Mouse (Mus musculus) embryo, embryonic 10.5 days (tissue): ENCODE results near the gene Stat5b.

Source experiments
- DNase-seq: peaks from one replicate; pipeline ENCODE4 v3.0.0-alpha.2; 2015; ENCODE audit warnings: low spot score

Stat5b gene

DNA sequence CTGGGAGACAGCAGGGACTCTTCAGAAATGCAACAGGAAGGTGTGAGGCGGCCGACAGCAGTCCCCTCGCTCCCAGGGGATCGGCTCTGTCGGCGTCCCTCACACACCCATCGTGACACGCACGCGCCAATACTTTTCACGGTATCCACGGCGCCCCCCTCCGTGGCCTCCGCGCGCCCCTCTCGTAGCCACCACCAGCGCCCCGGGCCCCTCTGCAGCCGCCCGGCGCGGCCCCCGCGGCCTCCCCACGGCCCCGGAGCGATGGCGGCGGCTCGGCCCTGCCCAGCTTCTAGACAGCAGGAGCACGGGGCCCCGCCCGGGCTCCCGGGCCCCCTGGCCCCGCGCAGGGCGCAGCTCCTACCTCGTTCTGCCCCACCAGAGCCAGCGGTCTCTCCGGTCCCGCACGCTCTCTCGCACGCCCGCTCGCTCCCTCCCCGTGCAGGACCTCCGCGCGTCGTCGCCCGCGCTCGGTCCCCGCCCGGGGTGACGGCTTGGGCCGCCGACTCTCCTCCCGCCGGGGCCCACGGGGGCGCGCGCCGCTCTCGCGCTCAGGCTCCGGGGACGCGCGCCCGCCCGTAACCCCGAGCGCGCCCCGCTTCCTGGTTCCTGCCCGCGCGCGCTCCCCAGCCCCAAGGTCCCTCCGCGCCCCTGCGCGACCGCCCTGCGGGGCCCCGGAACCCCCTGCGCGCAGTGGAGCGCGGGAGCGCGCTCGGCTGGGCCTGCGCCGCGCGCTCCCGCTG, at the start of gene Stat5b:
Stat5b (minus strand) TSS at position 687 of the 740 bp plus-strand sequence.
- DNase-seq = peak; percentile 80

DNA sequence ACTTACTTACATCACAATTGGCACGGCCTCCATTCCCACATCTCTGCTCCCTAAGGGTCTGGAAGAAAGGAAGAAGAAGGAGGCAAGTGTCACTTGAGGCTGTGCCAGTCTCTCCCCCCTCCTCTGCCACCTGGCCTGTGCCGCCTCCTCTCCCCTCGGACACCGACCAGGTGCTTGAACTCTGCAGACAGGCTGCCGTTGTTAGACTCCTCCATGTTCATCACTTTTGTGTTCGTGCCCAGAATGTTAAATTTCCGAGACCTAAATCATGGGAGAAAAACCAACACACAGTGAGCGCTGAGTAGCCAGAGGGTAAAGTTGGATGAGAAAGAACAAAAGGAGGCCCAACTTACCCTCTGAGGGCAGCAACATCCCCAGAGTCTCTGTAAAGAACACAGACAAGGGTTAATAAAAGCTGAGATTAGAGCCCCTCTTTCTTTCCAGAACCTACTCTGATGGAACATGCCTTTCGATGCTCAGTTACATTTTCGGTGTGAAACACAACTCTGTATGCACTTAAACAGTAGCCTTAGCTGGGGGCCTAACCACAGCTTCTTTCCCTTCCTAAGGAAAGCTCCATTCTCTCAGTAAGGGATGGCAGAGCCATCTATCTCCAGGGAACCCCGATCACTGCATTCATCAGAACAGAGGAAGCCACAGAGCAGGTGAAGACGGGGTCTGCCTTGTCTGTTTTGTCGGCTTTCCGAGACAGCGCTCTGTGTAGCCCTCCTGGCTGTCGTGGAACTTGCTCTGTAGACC, 48.1 kb upstream of the Stat5b start:
- DNase-seq = no peak

DNA sequence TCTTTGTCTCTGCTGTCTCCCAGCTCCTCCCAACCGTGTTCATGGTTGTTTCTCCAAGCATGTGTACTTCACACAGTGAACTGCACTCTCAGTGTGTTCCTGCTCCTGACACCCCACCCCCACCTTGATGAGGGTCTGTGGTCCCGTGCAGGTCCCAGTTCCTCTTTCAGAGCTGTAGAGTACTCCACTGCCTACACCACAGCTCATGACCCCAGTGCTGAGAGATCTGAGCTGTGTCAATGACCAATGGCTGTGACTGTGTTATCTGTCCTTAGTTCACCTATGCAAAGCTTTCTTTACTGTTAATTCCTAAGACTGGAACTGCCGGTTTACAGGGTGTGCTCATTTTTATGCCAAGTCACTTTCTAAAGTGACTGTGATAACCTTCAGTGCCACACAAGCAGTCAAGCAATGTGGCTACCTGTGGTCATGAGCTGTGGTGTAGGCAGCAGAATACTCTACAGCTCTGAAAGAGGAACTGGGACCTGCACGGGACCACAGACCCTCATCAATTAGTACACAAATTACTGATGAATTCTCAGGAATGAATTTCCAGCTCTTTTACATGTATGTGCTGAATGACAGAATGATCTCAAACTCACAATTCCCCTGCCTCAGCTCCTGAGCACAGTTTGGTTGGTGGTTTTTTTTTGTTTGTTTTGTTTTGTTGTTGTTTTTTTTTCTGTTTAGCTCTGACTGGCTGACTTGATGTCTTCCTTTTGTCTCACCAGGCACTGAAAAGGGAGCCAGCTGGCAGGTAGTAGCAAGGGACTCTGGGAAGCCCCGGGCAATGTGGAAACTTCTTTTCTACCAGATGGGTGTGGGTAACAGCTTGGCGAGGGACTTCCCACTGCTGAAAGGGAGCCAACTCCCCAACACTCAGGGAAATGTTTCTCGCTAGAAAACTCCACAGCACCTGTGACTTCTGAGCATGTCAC, 47.0 kb upstream of the Stat5b start:
- DNase-seq = no peak

DNA sequence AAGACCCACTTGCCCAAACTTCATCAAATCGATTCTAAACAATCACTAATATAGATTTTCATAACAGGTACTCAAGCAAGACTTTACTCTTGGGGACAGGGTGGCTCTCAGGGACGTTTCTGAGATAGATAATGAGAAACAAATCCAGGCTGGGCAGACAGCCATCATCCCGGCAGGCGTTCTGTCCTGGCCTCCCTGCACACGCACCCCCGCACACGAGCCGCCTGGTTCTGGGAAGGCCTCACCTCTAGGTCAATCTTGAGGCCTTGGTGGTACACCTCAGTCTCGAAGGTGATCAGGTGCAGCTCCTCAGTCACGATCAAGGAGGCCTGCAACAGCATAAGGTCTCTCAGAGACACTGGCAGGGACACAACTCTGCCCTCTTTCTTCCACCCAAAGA, 45.6 kb upstream of the Stat5b start:
- DNase-seq = no peak

DNA sequence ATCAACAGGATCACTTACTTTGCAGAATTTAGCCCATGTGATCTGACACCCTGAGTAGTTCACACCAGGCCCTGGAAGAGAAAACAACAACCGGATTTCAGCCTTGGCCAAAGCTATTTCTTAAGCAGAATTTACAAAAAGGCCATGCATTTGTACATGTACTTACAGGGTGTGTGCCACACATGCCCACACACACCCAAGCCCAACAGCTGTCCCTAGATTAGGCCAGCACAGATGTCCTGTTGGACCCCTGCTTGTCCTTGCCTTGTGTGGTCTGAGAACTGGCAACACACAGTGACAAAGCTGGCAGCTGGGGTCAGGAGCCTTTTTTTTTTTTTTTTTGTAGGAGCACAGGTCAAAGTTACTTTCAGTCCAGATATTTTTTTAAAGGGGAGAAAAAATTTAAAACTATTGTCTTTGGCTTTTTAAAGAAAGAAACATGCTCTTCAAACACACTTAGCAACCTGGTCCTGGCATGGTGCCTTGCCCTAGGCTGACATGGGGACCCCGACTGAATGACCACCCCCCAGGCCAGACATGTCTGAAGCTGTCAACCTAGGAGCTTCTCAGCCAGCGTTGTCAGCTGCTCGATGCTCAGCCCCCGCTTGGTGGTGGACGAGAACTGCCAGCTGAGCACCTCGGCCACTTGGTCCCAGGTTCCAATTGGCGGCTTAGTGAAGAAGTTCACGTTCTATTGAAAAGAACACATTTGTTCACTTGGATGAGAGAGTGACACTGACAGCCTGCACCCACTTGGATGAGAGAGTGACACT, 43.8 kb upstream of the Stat5b start:
- DNase-seq = no peak

DNA sequence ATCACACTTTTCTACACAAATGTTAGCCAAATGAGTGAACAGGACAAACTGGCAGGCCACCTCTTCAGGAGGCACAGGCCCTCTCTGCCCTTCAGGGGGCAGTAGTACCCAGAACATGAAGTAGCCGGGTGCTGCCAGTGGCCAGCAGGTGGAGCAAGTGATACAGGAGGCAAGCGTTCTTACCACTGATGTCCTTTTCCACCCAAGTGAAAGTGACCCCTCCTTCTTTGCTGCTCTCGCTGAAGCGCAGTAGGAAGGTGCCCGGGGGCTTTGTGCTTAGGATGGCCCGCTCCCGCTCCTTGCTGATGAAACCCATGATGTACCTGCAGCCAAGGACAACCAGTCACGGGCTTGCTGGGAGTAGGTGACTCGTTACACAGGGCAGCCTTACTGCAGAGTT, 43.0 kb upstream of the Stat5b start:
- peak; percentile 93 for DNase-seq

DNA sequence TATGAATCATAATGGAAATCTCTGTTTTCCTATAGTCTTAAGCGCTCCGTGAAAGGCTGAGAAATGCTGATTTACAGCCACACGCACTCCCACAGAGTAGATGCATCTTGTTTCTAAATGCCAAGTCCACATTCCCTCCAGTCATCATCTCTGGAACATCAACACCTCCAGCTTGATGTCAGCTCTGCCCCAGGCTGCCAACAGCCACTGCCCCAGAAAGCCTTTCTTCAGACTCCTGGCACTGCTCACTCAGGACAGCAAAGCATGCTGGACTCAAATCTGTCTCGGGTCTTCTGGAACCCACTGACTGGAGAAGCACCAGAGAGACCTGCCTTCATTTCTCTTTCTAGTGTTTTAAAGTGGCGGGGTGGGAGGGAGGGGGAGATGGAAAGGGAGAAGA, 41.9 kb upstream of the Stat5b start:
- DNase-seq = no peak

DNA sequence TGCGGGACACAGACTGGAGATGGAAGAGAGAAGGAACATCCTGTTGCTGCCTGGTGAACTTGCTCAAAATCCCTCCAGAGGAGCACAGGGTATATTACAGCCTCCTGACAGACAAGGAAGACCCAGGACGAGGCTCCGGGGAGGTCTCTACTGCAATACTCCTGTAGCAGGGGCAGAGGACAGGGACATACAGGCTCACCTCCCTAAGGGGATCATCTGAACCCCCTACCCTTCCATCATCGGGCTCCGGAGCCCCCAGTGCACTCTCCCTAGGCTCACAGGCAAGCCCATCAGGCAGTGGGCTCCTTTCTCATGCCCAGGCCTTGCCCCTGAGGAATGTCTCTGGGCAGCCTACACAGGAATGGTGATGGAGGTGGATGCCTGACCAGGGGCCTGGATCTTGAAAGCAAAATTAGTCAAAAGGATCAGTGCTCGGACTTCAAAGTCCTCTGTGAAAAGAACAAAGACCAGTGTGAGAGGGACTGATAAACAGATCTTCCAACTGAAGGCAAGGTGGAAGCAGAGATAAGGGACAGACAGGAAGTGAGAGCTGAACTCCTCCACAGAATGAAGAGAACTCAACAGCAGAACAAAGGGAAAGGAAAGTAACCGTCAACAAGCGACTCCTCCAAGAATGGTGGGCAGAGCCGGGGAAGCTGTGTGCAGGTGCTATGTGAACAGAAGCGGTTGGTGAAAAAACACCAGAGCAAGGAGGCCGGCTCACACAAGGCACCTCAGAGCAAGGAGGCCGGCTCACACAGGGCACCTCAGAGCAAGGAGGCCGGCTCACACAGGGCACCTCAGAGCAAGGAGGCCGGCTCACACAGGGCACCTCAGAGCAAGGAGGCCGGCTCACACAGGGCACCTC, 41.0 kb upstream of the Stat5b start:
- peak; percentile 21 for DNase-seq

DNA sequence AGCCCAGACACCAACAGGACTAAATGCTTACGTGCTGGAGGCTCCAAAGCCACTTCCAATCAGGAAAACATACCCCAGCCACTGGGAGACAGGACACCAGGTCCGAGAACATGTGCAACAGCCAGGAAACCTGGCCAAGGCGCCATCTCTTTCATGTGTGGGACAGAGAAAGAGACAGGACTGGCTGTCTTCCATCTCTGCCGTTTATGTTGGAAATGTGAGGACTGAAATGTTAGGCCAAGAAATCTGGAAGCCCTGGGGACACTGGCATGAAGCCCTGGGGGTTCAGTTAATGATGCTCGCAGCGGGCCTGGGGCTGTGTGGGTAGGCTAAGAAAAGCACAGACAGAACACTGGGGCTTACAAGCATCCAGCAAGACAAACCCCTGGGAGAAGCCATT, 40.0 kb upstream of the Stat5b start:
- no peak for DNase-seq

DNA sequence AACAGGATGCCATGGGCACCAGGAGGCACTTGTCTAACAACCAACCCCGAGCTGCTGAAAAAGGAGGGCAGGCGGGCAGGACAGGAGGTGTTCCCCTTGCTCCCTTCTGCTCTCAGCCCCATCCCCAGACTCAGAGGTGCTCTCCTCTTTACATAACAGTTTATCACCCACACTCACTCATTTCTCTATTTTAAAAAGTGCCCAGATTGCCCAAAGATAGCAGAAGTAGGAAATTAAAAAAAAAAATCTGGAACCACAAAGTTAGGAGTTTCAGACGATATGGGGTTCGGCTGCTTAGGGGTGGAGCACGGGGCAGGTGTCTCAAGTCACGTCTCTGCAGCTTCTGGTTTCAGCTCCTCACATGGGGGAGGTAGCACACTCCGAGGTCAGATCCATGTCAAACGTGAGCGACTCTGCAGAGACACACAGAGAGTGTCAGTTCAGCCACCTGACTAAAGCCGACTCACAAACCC, 37.9 kb upstream of the Stat5b start:
- no peak for DNase-seq

DNA sequence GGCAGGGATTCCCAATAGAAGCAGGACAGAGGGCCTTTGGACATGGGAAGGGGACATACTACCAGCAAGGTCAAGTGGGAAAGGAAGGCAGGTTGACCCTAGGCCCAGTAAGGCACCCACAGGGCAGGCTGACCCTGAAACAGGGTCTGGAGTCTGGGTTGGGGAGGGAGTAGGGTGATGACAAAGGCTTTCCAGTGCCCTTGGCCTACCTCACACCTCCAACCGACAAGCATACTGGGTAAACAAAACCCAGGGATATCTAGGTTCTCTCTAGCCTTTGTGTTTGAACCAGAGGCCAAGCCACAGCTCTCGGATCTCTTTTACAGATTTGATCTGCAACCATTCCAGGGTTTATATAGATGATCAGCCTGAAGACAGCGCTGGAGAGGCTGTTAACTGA, 37.2 kb upstream of the Stat5b start:
- DNase-seq = no peak

DNA sequence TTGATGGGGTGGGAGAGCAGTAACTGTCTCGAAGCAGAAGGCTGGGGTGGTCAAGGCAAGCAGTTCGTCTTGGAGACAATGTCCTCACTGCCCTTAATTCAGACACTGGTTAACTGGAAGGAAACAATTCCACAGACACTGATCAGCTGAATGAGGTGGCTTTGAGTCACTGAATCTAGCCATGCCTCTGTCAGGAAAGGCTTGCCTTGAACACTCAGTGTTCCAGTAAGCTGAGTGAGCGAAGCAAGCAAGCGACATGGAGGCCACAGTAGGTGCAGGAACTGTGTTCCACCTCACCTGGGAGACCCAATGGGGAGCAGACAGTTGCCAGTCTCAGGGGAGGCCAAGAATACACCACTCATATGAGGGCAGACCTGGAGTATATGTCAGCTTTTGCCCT, 36.7 kb upstream of the Stat5b start:
- DNase-seq = no peak

DNA sequence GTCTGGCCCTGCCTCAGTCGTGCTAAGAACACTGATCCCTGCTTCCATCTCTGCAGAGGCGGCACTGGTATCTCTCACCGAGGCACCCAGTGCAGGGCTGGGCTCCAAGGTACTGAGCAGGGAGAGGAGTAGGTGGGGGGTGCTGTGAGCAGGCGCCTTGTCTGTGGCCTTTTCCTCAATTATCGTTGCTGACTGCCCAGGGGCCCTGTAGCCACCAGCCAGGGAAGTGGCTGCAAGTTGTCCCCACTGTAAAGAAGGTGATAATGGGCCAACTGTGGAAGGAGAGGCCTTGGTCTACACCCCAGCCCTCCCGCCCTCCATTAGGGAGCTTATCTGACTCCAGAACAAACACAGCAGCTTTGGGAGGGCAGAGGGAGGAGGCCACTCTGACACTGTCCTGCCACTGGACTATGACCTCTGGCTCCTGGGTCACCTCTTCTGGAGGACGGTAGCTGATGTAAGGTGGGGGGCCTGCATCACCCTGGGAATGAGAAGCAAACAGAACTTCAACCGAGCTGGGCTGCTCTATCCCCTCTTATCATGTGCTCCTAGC, 35.7 kb upstream of the Stat5b start:
- no peak for DNase-seq

DNA sequence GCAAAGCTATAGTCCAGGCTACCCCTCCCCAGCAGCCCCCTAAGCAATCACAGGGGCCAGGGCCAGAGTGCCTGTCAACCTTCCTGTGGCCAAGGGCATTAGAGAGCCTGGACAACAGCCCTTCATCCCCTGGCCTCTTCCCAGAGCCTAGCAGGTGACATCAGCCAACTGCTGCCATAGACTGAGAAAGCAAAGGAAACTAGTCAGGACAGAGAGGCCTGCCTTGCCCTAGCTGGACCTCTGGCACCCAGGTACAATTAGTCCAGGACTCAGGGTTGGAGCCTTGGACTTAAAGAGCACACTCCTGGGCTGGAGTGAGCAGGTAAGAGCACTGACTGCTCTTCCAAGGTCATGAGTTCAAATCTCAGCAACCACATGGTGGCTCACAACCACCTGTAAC, 34.9 kb upstream of the Stat5b start:
- DNase-seq = no peak

DNA sequence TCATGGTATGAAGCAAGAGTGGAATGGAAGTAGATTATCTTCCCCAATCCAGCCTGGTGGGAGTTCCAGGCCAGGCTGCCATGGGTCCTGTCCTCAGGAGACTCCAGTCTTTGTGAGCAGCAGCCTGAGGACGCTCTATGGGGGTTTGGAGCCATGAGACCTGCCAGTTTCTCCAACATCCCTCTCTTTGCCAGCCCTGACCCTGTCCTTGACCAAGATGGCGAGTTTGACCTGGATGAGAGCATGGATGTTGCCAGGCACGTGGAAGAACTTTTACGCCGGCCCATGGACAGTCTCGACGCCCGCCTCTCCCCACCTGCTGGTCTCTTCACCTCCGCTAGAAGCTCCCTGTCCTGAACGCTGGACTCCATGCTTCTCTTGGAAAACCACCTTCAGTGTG, 33.1 kb upstream of the Stat5b start:
- DNase-seq = no peak

DNA sequence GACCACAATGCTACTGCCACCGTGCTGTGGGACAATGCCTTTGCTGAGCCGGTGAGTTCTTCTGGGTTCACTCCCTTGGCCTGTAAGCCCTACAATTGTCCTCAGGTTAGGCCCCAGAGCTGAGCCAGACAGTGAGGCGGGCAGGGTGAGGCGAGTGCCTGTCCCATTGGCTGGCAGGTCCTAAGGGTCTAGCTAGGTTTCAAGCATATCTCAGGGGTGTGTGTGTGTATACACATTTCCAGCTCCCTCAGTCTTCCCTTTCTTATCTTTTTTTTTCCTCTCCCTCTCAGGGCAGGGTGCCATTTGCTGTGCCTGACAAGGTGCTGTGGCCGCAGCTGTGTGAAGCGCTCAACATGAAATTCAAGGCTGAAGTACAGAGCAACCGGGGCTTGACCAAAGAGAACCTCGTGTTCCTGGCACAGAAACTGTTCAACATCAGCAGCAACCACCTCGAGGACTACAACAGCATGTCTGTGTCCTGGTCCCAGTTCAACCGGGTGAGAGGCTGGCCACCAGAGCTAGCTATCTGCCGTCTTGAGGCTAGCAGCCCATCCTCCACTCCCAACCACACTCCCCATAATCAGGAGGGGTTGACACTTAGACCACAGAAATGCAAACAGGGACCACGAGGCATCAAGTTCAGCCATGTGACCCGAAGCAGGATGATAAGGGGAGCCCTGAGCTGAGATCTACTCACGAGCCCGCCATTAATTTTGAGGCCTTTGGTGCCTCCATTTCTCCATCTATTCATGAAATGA, 29.0 kb upstream of the Stat5b start:
- no peak for DNase-seq

DNA sequence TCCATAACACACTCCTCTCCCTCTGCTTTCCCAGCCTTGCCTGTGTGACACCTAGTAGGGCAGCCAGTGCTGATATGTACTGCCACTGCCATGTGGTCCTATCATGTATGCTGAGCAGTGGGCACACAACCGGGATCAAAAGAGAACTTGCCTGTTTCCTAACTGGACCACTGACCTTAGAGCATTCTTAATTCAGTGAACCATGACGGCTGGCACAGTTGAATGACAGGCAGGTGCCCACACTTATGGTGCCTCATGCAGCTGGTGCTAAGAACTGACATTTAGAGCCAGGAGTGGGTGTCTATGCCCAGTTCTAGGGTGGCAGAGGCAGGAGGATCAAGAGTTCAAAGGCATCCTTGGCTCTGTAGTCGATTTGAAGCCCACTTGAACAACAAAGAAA, 25.2 kb upstream of the Stat5b start:
- no peak for DNase-seq

DNA sequence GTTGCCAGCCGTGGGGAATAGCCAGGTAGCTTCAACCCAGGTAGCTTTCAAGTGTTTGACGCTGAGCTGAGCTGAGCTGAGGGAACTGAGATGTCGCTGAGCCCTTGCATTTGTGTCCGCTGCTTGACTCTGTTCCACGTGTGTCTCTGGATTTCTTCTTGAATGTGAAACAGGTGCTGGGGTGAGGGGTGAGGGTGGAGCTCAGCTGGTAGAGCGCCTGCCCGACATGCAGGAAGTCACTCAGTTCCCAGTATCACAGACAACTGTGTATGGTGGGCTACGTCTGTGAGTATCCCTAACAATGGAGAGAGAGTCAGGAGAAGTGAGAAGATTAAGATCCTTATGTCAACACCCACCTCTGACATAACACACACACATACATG, 20.4 kb upstream of the Stat5b start:
- no peak for DNase-seq

DNA sequence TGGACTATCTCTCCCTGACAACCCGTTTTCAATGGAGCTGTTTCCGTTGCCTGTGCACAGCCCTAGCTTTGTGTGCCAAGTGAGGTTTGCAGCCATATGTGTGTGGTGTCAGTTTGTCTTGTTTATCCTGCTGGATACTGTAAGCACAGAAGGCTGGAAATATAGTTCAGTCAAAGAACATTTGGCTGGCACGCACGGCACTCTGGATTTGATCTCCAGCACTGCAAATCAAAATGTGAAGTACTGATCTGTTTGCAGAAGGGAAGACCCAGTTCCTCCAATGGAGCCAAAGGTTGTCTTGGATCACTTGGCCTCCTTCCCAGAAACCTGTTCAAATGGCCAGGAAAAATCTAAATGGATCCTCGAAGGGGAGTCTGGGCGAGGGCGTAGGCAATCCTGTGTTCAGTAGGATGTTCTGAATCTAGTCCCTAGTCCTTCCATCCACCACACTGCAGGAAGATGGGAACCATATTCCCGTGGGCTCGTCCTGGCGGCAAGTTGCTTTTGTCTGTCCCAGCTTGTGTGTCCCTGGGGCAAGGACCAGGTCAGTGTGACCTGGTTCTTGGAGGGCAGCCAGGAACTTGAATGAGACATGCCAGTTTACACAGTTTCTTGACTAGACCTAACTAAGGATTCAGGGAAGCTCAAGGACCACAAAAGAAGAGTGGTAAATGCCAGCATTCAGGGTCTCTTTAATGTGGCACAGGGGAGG, 19.9 kb upstream of the Stat5b start:
- no peak for DNase-seq
